Mouse (Mus musculus): ENCODE results near the gene Tada3. TPM values are rescaled to one million over a fixed set of nuclear protein-coding genes. Genes with fewer than 3 reads are reported as not detected.
"Not testable (repeated sequence)": the region's sequence is repeated elsewhere in the genome, so short reads cannot be mapped to it uniquely, and the experiment has no call there.

The Tada3 gene
- polyA plus RNA-seq, 1 experiment from 2014 or later, result 44.4 TPM

DNA sequence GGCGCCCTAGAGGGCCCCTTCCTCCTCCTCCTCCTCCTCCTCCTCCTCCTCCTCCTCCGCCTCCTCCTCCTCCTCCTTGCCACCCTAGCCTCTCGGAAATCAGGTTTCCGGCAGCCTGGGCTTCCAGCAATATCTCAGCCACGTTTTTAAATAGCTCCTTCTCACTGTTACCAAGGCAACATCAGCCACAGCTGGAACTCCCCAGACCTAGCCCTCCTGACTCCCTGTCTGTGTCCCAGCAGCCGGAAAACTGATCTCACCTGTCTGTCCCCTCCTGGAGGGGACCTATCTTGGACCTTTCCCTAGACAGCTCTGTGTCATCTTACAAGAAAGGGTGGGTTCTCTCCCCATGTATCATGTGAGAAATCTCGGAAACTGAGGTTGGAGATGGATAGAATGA is 35.4 kb downstream of the Tada3 start:
- Histone ChIP-seq H3K27ac (ENCODE audit: low read length) (no peak overlapping the region), H3K4me1 (ENCODE audit: control insufficient read depth, insufficient read depth, low read length) (peaks cover 19% of the 10 kb centered on the region), H3K9me3 (ENCODE audit: control insufficient read depth, low read length) (no peaks in the 10 kb centered on the region), H3K4me3 (ENCODE audit: low read length) (peak overlapping the region; percentile 79), H3K36me3 (ENCODE audit: control insufficient read depth, insufficient read depth, low read length) (0 out of 2 replicates have a peak, but pooled peaks cover 3% of the 10 kb centered on the region), H3K9ac (ENCODE audit: low read depth, low read length) (peak overlapping the region; percentile 30; the same call in 1 of the 2 replicates), H3K4me2 (ENCODE audit: low read depth, low read length) (peak overlapping the region; percentile 92), H3K27me3 (replicated peaks; ENCODE audit: control insufficient read depth, insufficient read depth, low read length) (no peaks in the 10 kb centered on the region)
- WGBS, result 35% methylated on average over 5 of the region's 7 CpGs
- no peak for ATAC-seq

DNA sequence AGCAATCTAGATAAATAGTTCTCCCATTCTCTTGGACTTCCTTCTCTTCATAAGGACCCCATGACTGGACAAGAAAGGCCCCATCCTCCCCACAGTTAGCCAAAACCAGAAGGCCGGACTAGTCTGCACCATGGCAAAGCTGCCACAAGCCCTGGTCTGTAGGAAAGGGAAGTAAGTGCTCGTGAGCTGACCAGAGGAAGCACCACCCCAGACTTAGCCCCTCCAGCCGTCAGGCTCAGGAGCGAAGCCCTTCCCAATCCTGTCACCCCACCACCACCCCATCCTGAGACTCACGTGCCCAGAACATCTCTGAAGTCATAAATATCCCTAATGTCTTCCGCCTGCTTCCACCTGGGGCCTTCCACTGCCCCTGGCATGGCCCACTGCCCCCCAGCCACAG is 36.1 kb downstream of the Tada3 start:
- Histone ChIP-seq H3K4me2 (ENCODE audit: low read depth, low read length) (0 out of 2 replicates have a peak overlapping the region, but pooled peaks have one; percentile 92), H3K9ac (ENCODE audit: low read depth, low read length) (peak overlapping the region; percentile 33; the same call in 1 of the 2 replicates), H3K27ac (ENCODE audit: low read length) (peak overlapping the region; percentile 41; the same call in 1 of the 2 replicates), H3K9me3 (ENCODE audit: control insufficient read depth, low read length) (no peaks in the 10 kb centered on the region), H3K27me3 (replicated peaks; ENCODE audit: control insufficient read depth, insufficient read depth, low read length) (no peaks in the 10 kb centered on the region), H3K4me3 (ENCODE audit: low read length) (no peak overlapping the region), H3K36me3 (ENCODE audit: control insufficient read depth, insufficient read depth, low read length) (0 out of 2 replicates have a peak, but pooled peaks cover 3% of the 10 kb centered on the region), H3K4me1 (ENCODE audit: control insufficient read depth, insufficient read depth, low read length) (peaks cover 19% of the 10 kb centered on the region)
- ATAC-seq, result no peak
- WGBS, result 74% methylated on average over 6 of the region's 6 CpGs

DNA sequence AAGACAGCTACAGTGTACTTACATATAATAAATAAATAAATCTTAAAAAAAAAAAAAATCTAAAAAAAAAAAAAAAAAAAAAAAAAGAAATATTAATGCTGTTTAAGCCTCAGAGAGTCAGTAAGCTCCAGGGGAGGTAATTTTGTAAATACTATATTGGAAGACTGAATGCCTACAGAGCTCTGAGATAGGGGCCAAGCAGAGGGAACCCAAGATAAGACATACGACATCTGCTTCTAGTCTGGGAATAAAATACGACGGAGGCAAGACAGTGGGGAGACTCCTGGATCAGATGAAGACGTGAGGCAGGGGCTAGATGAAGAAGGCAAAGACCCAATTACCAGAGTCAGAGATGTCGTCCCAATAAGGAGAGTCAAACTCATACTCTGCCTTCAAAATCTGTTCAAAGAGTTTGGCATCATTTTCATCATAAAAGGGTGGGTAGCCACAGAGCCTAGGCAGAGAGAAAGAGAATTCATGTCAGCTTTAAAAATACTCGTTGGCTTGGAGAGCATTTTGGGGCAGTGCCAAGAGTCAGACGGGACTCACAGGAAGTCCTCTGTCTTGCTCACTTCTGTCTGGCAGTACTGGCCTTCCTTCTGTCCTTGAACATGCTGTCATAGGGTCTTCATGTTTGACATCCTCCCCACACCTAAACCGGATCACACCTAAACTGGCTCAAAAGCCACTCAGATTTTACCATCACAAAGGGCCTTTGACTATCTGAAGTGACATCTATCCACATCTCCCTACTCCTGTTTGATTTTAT is 40.6 kb downstream of the Tada3 start:
- H3K4me1 ChIP-seq (ENCODE audit: control insufficient read depth, insufficient read depth, low read length), result peaks cover 3% of the 10 kb centered on the region; the same call in 1 of the 2 replicates
- no peak overlapping the region for H3K9ac ChIP-seq (ENCODE audit: low read depth, low read length)
- no peak overlapping the region for H3K4me3 ChIP-seq (ENCODE audit: low read length)
- H3K36me3 ChIP-seq (ENCODE audit: control insufficient read depth, insufficient read depth, low read length), result peaks cover 3% of the 10 kb centered on the region; the same call in 1 of the 2 replicates
- H3K27me3 ChIP-seq (replicated peaks; ENCODE audit: control insufficient read depth, insufficient read depth, low read length), result no peaks in the 10 kb centered on the region
- no peak overlapping the region for H3K4me2 ChIP-seq (ENCODE audit: low read depth, low read length)
- 60% methylated on average over 8 of the region's 8 CpGs for WGBS
- H3K9me3 ChIP-seq (ENCODE audit: control insufficient read depth, low read length), result no peaks in the 10 kb centered on the region
- no peak overlapping the region for H3K27ac ChIP-seq (ENCODE audit: low read length)
- ATAC-seq, result no peak

DNA sequence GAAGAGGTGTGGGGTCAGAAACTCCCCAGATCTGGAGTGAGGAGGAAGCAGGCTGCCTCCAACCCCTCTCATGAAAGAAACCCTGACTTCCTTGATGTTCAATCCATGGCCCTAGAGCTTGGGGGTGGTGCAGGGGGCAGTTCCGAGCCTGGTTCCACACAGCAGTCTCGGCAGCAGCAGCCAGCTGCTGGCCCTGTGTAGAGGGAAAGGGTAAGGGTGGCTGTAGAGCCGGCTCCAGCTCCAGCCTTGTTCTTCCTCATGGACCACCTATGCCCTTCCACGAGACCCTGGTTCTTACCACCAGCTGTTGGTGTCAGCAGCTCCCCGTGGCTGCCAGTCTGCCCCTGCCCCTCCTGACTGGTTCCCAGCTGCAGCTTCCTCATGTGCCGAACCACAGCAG is 43.5 kb downstream of the Tada3 start:
- Histone ChIP-seq H3K4me3 (ENCODE audit: low read length) (no peak overlapping the region), H3K9ac (ENCODE audit: low read depth, low read length) (no peak overlapping the region), H3K9me3 (ENCODE audit: control insufficient read depth, low read length) (no peaks in the 10 kb centered on the region), H3K4me1 (ENCODE audit: control insufficient read depth, insufficient read depth, low read length) (no peaks in the 10 kb centered on the region), H3K27me3 (replicated peaks; ENCODE audit: control insufficient read depth, insufficient read depth, low read length) (no peaks in the 10 kb centered on the region), H3K27ac (ENCODE audit: low read length) (no peak overlapping the region), H3K4me2 (ENCODE audit: low read depth, low read length) (no peak overlapping the region), H3K36me3 (ENCODE audit: control insufficient read depth, insufficient read depth, low read length) (peaks cover 3% of the 10 kb centered on the region; the same call in 1 of the 2 replicates)
- 69% methylated on average over 6 of the region's 6 CpGs for WGBS
- no peak for ATAC-seq

DNA sequence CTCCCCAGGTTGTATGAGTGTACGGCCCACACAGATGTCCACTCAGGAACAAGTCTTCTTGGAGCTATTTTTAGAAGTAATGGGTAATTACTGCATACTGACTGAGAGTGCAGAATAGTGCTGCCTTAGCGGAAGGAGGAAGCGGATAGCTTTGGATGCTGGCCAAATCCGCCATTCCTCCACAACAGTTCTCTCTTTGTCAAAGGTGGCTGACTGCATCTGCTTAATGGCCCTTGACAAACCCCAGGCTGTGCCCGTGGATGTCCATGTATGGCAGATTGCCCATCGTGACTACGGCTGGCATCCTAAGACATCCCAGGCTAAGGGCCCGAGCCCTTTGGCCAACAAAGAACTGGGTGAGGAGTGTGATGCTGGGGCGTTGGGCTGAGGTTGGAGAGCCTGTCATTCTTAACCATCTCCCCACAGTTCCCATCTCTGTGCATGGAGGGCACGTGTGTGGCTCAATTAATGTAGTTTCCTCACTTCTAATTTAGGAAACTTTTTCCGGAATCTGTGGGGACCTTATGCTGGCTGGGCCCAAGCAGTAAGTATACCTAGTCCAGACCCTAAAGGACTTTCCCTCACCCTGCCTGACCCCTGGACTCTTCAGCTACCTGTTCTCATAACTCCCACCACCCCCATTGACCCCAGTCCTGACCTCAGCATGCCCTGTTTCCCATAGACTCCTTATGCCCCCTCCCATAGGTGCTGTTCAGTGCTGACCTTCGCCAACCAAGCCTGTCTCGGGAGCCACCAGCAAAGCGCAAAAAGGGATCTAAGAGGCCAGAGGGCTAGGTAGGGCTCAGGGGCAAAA is 44.3 kb downstream of the Tada3 start:
- Histone ChIP-seq H3K9me3 (ENCODE audit: control insufficient read depth, low read length) (no peaks in the 10 kb centered on the region), H3K27me3 (replicated peaks; ENCODE audit: control insufficient read depth, insufficient read depth, low read length) (no peaks in the 10 kb centered on the region), H3K27ac (ENCODE audit: low read length) (peak overlapping the region; percentile 34), H3K4me2 (ENCODE audit: low read depth, low read length) (no peak overlapping the region), H3K9ac (ENCODE audit: low read depth, low read length) (no peak overlapping the region), H3K36me3 (ENCODE audit: control insufficient read depth, insufficient read depth, low read length) (peaks cover 3% of the 10 kb centered on the region; the same call in 1 of the 2 replicates), H3K4me1 (ENCODE audit: control insufficient read depth, insufficient read depth, low read length) (no peaks in the 10 kb centered on the region), H3K4me3 (ENCODE audit: low read length) (no peak overlapping the region)
- WGBS, result 56% methylated on average over 14 of the region's 14 CpGs
- ATAC-seq, result peak; percentile 82

DNA sequence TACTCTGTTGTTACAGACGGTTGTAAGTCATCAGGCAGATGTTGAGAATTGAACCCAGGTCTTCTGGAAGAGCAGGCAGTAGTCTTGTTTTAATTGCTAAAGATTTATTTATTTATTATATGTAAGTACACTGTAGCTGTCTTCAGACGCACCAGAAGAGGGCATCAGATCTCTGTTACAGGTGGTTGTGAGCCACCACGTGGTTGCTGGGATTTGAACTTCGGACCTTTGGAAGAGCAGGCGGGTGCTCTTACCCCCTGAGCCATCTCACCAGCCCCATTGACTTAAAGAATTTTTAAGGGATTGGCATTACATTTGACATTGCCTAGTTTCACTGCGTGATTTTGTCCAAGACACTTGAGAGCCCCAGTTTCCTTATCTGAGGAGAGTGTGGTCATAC is 44.9 kb downstream of the Tada3 start:
- H3K36me3 ChIP-seq (ENCODE audit: control insufficient read depth, insufficient read depth, low read length); H3K27me3 ChIP-seq (replicated peaks; ENCODE audit: control insufficient read depth, insufficient read depth, low read length); H3K4me2 ChIP-seq (ENCODE audit: low read depth, low read length); H3K9ac ChIP-seq (ENCODE audit: low read depth, low read length); H3K4me3 ChIP-seq (ENCODE audit: low read length); H3K9me3 ChIP-seq (ENCODE audit: control insufficient read depth, low read length); H3K4me1 ChIP-seq (ENCODE audit: control insufficient read depth, insufficient read depth, low read length): not testable (repeated sequence)
- H3K27ac ChIP-seq (ENCODE audit: low read length), result 0 out of 2 replicates have a peak overlapping the region, but pooled peaks have one; percentile 34
- peak; percentile 43; the same call in 1 of the 2 replicates for ATAC-seq
- 64% methylated on average over 6 of the region's 6 CpGs for WGBS

DNA sequence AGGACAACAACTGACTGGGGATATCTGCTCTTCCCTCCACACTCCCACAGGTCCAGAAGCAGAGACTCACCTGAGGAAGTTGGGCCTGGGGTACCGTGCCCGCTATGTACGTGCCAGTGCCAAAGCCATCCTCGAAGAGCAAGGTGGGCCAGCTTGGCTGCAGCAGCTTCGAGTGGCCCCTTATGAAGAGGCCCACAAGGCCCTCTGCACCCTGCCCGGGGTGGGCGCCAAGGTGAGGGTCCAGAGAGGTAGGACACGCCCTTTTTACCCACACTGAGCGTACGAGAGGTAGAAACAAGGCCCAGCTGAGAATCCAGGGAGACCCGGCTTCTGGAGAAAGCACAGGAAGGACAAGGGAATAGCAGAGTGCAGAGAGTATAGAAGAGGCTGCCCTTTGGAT is 46.0 kb downstream of the Tada3 start:
- H3K4me3 ChIP-seq (ENCODE audit: low read length), result no peak overlapping the region
- H3K4me2 ChIP-seq (ENCODE audit: low read depth, low read length), result no peak overlapping the region
- H3K9ac ChIP-seq (ENCODE audit: low read depth, low read length), result no peak overlapping the region
- H3K4me1 ChIP-seq (ENCODE audit: control insufficient read depth, insufficient read depth, low read length), result no peaks in the 10 kb centered on the region
- no peaks in the 10 kb centered on the region for H3K9me3 ChIP-seq (ENCODE audit: control insufficient read depth, low read length)
- 92% methylated on average over 11 of the region's 11 CpGs for WGBS
- H3K36me3 ChIP-seq (ENCODE audit: control insufficient read depth, insufficient read depth, low read length), result peaks cover 3% of the 10 kb centered on the region; the same call in 1 of the 2 replicates
- H3K27me3 ChIP-seq (replicated peaks; ENCODE audit: control insufficient read depth, insufficient read depth, low read length), result no peaks in the 10 kb centered on the region
- ATAC-seq, result no peak
- H3K27ac ChIP-seq (ENCODE audit: low read length), result no peak overlapping the region

DNA sequence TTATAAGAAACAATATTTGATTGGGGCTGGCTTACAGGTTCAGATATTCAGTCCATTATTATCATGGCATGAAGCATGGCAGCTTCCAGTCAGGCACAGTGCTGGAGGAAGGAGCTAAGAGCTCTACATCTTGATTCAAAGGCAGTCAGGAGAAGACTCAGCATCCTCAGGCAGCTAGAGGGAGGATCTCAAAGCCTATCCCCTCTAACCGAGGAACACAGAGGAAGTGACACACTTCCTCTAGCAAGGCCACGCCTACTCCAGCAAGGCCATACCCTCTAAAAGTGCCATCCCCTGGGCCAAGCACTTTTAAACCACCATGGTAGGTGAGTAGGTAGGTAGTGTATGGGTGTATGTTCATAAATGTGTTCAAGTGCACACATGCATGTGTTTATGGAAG is 47.1 kb downstream of the Tada3 start:
- H3K9ac ChIP-seq (ENCODE audit: low read depth, low read length), result no peak overlapping the region
- 48% methylated on average over 2 of the region's 2 CpGs for WGBS
- H3K9me3 ChIP-seq (ENCODE audit: control insufficient read depth, low read length), result no peaks in the 10 kb centered on the region
- peaks cover 3% of the 10 kb centered on the region; the same call in 1 of the 2 replicates for H3K36me3 ChIP-seq (ENCODE audit: control insufficient read depth, insufficient read depth, low read length)
- H3K4me3 ChIP-seq (ENCODE audit: low read length), result no peak overlapping the region
- H3K27ac ChIP-seq (ENCODE audit: low read length), result no peak overlapping the region
- H3K27me3 ChIP-seq (replicated peaks; ENCODE audit: control insufficient read depth, insufficient read depth, low read length), result no peaks in the 10 kb centered on the region
- H3K4me2 ChIP-seq (ENCODE audit: low read depth, low read length), result no peak overlapping the region
- peaks cover 5% of the 10 kb centered on the region; the same call in 1 of the 2 replicates for H3K4me1 ChIP-seq (ENCODE audit: control insufficient read depth, insufficient read depth, low read length)
- ATAC-seq, result no peak

DNA sequence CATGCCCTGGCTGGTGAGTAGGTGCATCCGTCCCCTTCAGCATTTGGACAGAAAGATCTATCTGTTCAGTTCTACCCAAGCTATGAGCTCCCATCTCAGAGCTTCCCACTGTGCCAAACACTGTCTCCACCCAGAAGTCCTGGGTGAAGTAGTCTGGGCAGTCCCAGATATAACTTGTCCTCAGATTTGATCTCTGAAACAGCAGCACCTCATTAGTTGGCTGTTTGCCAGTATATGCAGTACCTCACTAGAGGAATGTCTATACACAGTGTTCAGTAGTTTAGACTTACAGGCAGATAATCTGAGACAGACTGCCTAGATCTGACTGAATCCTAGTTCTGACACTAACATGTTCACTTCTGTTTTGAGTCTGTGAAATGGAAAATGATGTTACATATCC is 48.3 kb downstream of the Tada3 start:
- Histone ChIP-seq H3K27me3 (replicated peaks; ENCODE audit: control insufficient read depth, insufficient read depth, low read length) (no peaks in the 10 kb centered on the region), H3K9me3 (ENCODE audit: control insufficient read depth, low read length) (no peaks in the 10 kb centered on the region), H3K36me3 (ENCODE audit: control insufficient read depth, insufficient read depth, low read length) (peaks cover 4% of the 10 kb centered on the region), H3K4me2 (ENCODE audit: low read depth, low read length) (no peak overlapping the region), H3K27ac (ENCODE audit: low read length) (no peak overlapping the region), H3K4me3 (ENCODE audit: low read length) (no peak overlapping the region), H3K4me1 (ENCODE audit: control insufficient read depth, insufficient read depth, low read length) (peaks cover 9% of the 10 kb centered on the region; the same call in 1 of the 2 replicates), H3K9ac (ENCODE audit: low read depth, low read length) (no peak overlapping the region)
- no peak for ATAC-seq
- 87% methylated on average over 1 of the region's 1 CpGs for WGBS
